In genomic region chr3:106067707-106068106, GRCm38 (mm10) we compare ENCODE assay signal across 25 mouse cellular contexts. TPM values are rescaled to one million over a fixed set of nuclear protein-coding genes. Genes with fewer than 3 reads are reported as not detected.
DNase-seq lines count a peak whose midpoint lies in the region; ATAC-seq and TF ChIP-seq lines count a peak whose summit lies in the region.
"Not testable (repeated sequence)": the region's sequence is repeated elsewhere in the genome, so short reads cannot be mapped to it uniquely, and the experiment has no call there.
"Had no signal": no experiment of that assay in that cellular context is flagged by ENCODE, and none has a peak within 500 bp of the region (broad histone marks: within the 10 kb centered on the region; RNA-seq: fewer than 3 reads in every experiment).

No protein-coding gene starts in this region.

- WGBS in liver, embryonic 14.5 days (ENCODE audit: insufficient replicate concordance), result 23% methylated on average over 5 of the region's 5 CpGs
- WGBS in stomach, postnatal 0 days, result 36% methylated on average over 5 of the region's 5 CpGs

- H3K27me3 ChIP-seq in liver, embryonic 14.5 days (ENCODE audit: control insufficient read depth, insufficient read depth, low read length); stomach, postnatal 0 days (ENCODE audit: control insufficient read depth, insufficient read depth, low read length): not testable (repeated sequence)

- not testable (repeated sequence) for TF ChIP-seq EP300 in liver, embryonic 14.5 days (IDR thresholded peaks at IDR 0.05; ENCODE audit: low read depth); stomach, postnatal 0 days (optimal IDR thresholded peaks at IDR 0.05)

- H3K9me3 ChIP-seq in liver, embryonic 14.5 days (ENCODE audit: control insufficient read depth, low read length); stomach, postnatal 0 days (ENCODE audit: control insufficient read depth, low read length): not testable (repeated sequence)

- not testable (repeated sequence) for H3K9ac ChIP-seq in liver, embryonic 14.5 days (replicated peaks); stomach, postnatal 0 days (ENCODE audit: low read length)

- peak; percentile 50 for TF ChIP-seq CTCF in liver, embryonic 14.5 days (IDR thresholded peaks at IDR 0.05; ENCODE audit: low read depth)
- peak; percentile 17; the same call in 1 of the 2 replicates for TF ChIP-seq CTCF in stomach, postnatal 0 days (IDR thresholded peaks at IDR 0.05; ENCODE audit: low read depth)

- not testable (repeated sequence) for H3K27ac ChIP-seq in liver, embryonic 14.5 days; stomach, postnatal 0 days (replicated peaks)

- H3K4me2 ChIP-seq in liver, embryonic 14.5 days (ENCODE audit: low read depth); stomach, postnatal 0 days (replicated peaks; ENCODE audit: low read depth): not testable (repeated sequence)

- H3K4me3 ChIP-seq in liver, embryonic 14.5 days (ENCODE audit: insufficient read depth in 1 of 2, low read depth in 2 of 2, low read length in 2 of 2); stomach, postnatal 0 days (ENCODE audit: low read depth, low read length): not testable (repeated sequence)

- DNase-seq in A20 (ENCODE audit: low read depth, low spot score) (peak; percentile 60), ES-CJ7 (ENCODE audit: low read depth, low spot score) (peak; percentile 56), R1 (ENCODE audit: low read depth, low spot score) (peak; percentile 71)
- DNase-seq in c-Kit-positive CD71-positive TER-119-positive erythroid progenitor cells, embryonic 14.5 days (ENCODE audit: low spot score), result peak; percentile 17
- not testable (repeated sequence) for DNase-seq in liver, embryonic 14.5 days (ENCODE audit: low read depth in 3 of 3, low spot score in 3 of 3); stomach, postnatal 0 days (ENCODE audit: low spot score)
- peak; percentile 8 to 14 for DNase-seq in thymus, postnatal 36 days

- ATAC-seq in liver, embryonic 14.5 days (ENCODE audit: insufficient read depth); stomach, postnatal 0 days (ENCODE audit: low FRiP score, low TSS enrichment): not testable (repeated sequence)
- 0 out of 2 replicates have a peak, but pooled peaks have one; percentile 33 for ATAC-seq in neutrophil, adult 5-6 weeks (ENCODE audit: extremely low read depth, insufficient number of reproducible peaks, low FRiP score, poor library complexity, severe bottlenecking)

- H3K4me1 ChIP-seq in liver, embryonic 14.5 days (replicated peaks; ENCODE audit: control insufficient read depth in 2 of 2, insufficient read depth in 2 of 2, low read length in 1 of 2); stomach, postnatal 0 days (replicated peaks; ENCODE audit: control insufficient read depth, insufficient read depth): not testable (repeated sequence)

- not testable (repeated sequence) for H3K36me3 ChIP-seq in liver, embryonic 14.5 days (replicated peaks; ENCODE audit: control insufficient read depth, insufficient read depth, low read depth); stomach, postnatal 0 days (ENCODE audit: control insufficient read depth, insufficient read depth, low read length)

RNA-seq across cellular contexts. Expression of gene Chil5, which starts 35.1 kb away (rescaled TPM):
- not detected in 2 replicates for polyA plus RNA-seq in liver, embryonic 14.5 days (2012; rRNA removed)
- not detected in 2 replicates for polyA plus RNA-seq in liver, embryonic 14.5 days (2014; fragmentation: Nextera tagmentation; extraction: Ambion mirVana)
- 0.74 and 2.9 TPM in 2 replicates for total RNA-seq in neutrophil, adult 5-6 weeks (2017)
- polyA plus RNA-seq in stomach, postnatal 0 days (2015; fragmentation: Nextera tagmentation; extraction: Ambion mirVana), result 0.17 TPM in 1 of 2 replicates, not detected in the other
- total RNA-seq: adrenal gland, adult 18-20 months; adrenal gland, postnatal 4 days; gastrocnemius, postnatal 10 days; heart, adult 2 months; heart, postnatal 36 days; left cerebral cortex, adult 18-20 months; left cerebral cortex, postnatal 36 days; megakaryocyte-erythroid progenitor cell, adult 5-6 weeks had no signal
- polyA plus RNA-seq: embryonic facial prominence, embryonic 12.5 days; erythroblast, embryonic 14.5 days; forebrain, embryonic 13.5 days; liver, embryonic 16.5 days; midbrain, embryonic 15.5 days; myocyte had no signal

RNA-seq across cellular contexts. Expression of gene Chia1, which starts 45.3 kb away (rescaled TPM):
- polyA plus RNA-seq in liver, embryonic 14.5 days (2012; rRNA removed), result not detected in 2 replicates
- polyA plus RNA-seq in liver, embryonic 14.5 days (2014; fragmentation: Nextera tagmentation; extraction: Ambion mirVana), result not detected in 2 replicates
- not detected in 2 replicates for total RNA-seq in neutrophil, adult 5-6 weeks (2017)
- polyA plus RNA-seq in stomach, postnatal 0 days (2015; fragmentation: Nextera tagmentation; extraction: Ambion mirVana), result 1.5 and 1.9 TPM in 2 replicates
- total RNA-seq: adrenal gland, adult 18-20 months; adrenal gland, postnatal 4 days; gastrocnemius, postnatal 10 days; heart, adult 2 months; heart, postnatal 36 days; megakaryocyte-erythroid progenitor cell, adult 5-6 weeks had no signal
- polyA plus RNA-seq: embryonic facial prominence, embryonic 12.5 days; erythroblast, embryonic 14.5 days; intestine, embryonic 15.5 days; limb, embryonic 15.5 days; liver, embryonic 16.5 days; myocyte had no signal

RNA-seq across cellular contexts. Expression of gene Pifo, which starts 53.3 kb away (rescaled TPM):
- not detected in 2 replicates for polyA plus RNA-seq in liver, embryonic 14.5 days (2012; rRNA removed)
- not detected in 2 replicates for polyA plus RNA-seq in liver, embryonic 14.5 days (2014; fragmentation: Nextera tagmentation; extraction: Ambion mirVana)
- 1.7 TPM in 1 of 2 replicates, not detected in the other for total RNA-seq in neutrophil, adult 5-6 weeks (2017)
- polyA plus RNA-seq in stomach, postnatal 0 days (2015; fragmentation: Nextera tagmentation; extraction: Ambion mirVana), result not detected in 2 replicates
- total RNA-seq: adrenal gland, adult 18-20 months; adrenal gland, postnatal 4 days; gastrocnemius, postnatal 10 days; heart, adult 2 months; heart, postnatal 36 days; left cerebral cortex, adult 18-20 months; left cerebral cortex, postnatal 36 days; megakaryocyte-erythroid progenitor cell, adult 5-6 weeks had no signal
- polyA plus RNA-seq: embryonic facial prominence, embryonic 12.5 days; erythroblast, embryonic 14.5 days; heart, embryonic 14.5 days; intestine, embryonic 15.5 days; limb, embryonic 15.5 days; liver, embryonic 16.5 days; myocyte had no signal
